Mouse (Mus musculus): ENCODE data around the gene Grrp1. TPM values are rescaled to one million over a fixed set of nuclear protein-coding genes. Genes with fewer than 3 reads are reported as not detected.
"Not testable (repeated sequence)": the region's sequence is repeated elsewhere in the genome, so short reads cannot be mapped to it uniquely, and the experiment has no call there.

Grrp1 gene
- 5.8 and 6.3 TPM in 2 replicates for polyA plus RNA-seq (2015; fragmentation: Nextera tagmentation; extraction: Ambion mirVana)

- peaks cover 46% of the 10 kb centered on the region for H3K4me1 ChIP-seq (ENCODE audit: control insufficient read depth, insufficient read depth, low read length)
- H3K27ac ChIP-seq (ENCODE audit: low read length): peak within 1 kb of the TSS; percentile 60
- H3K27me3 ChIP-seq (ENCODE audit: control insufficient read depth, insufficient read depth, low read length): peaks cover 39% of the 10 kb centered on the region
- WGBS: 5% methylated on average over 13 of the region's 13 CpGs
- H3K9me3 ChIP-seq (replicated peaks; ENCODE audit: control insufficient read depth, low read length): no peaks in the 10 kb centered on the region
- H3K36me3 ChIP-seq (ENCODE audit: control insufficient read depth, insufficient read depth): no peaks in the 10 kb centered on the region
- peak within 1 kb of the TSS; percentile 94 for H3K4me2 ChIP-seq (ENCODE audit: low read depth, low read length)
- peak within 1 kb of the TSS; percentile 43 for H3K9ac ChIP-seq (ENCODE audit: low read length)
- peak within 1 kb of the TSS; percentile 61 for H3K4me3 ChIP-seq (ENCODE audit: low read length)
- no peak for ATAC-seq (replicated peaks; ENCODE audit: extremely low read depth, insufficient read depth, low FRiP score)
Measured at GRCm38 (mm10) chr4:134253722-134254324, at the start of gene Grrp1. Gene Grrp1, minus strand, starts transcription at chr4:134254106.

GRCm38 (mm10) chr4:134302084-134302483, 48.2 kb upstream of the Grrp1 start:
- Histone ChIP-seq H3K27ac (ENCODE audit: low read length) (peak overlapping the region; percentile 72), H3K9ac (ENCODE audit: low read length) (no peak overlapping the region; the same call in 1 of the 2 replicates), H3K36me3 (ENCODE audit: control insufficient read depth, insufficient read depth) (no peaks in the 10 kb centered on the region), H3K27me3 (ENCODE audit: control insufficient read depth, insufficient read depth, low read length) (no peaks in the 10 kb centered on the region), H3K4me3 (ENCODE audit: low read length) (no peak overlapping the region), H3K9me3 (replicated peaks; ENCODE audit: control insufficient read depth, low read length) (no peaks in the 10 kb centered on the region), H3K4me2 (ENCODE audit: low read depth, low read length) (no peak overlapping the region), H3K4me1 (ENCODE audit: control insufficient read depth, insufficient read depth, low read length) (peaks cover 42% of the 10 kb centered on the region)
- WGBS: 56% methylated on average over 5 of the region's 5 CpGs
- ATAC-seq (replicated peaks; ENCODE audit: extremely low read depth, insufficient read depth, low FRiP score): no peak

DNA sequence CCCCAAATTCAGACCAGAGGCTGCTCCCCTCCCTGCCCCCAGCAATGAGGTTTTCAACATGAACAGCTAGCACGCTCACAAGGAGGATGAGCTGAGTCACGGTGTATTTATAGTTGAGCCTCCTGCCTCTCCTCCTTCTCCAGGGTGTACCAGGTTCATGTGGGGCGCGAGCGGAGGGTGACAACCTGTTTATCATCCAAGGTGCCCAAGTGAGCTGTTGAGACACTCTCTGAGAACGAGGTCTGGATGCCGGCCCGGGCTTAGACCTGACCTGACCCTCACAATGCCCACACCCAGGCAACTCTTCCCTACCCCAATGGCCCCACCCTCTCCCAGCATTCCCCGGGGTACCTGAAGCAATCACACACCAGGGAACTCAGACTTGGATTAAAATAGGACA, 46.4 kb upstream of the Grrp1 start:
- Histone ChIP-seq H3K9ac (ENCODE audit: low read length) (peak overlapping the region; percentile 35), H3K9me3 (replicated peaks; ENCODE audit: control insufficient read depth, low read length) (0 out of 2 replicates have a peak, but pooled peaks cover 3% of the 10 kb centered on the region), H3K27ac (ENCODE audit: low read length) (peak overlapping the region; percentile 91), H3K4me2 (ENCODE audit: low read depth, low read length) (peak overlapping the region; percentile 45), H3K27me3 (ENCODE audit: control insufficient read depth, insufficient read depth, low read length) (no peaks in the 10 kb centered on the region), H3K36me3 (ENCODE audit: control insufficient read depth, insufficient read depth) (no peaks in the 10 kb centered on the region), H3K4me3 (ENCODE audit: low read length) (no peak overlapping the region), H3K4me1 (ENCODE audit: control insufficient read depth, insufficient read depth, low read length) (peaks cover 34% of the 10 kb centered on the region)
- WGBS: 36% methylated on average over 9 of the region's 9 CpGs
- peak; percentile 74 for ATAC-seq (replicated peaks; ENCODE audit: extremely low read depth, insufficient read depth, low FRiP score)

- peak; percentile 74 for ATAC-seq (replicated peaks; ENCODE audit: extremely low read depth, insufficient read depth, low FRiP score)
- Histone ChIP-seq H3K27me3 (ENCODE audit: control insufficient read depth, insufficient read depth, low read length) (no peaks in the 10 kb centered on the region), H3K27ac (ENCODE audit: low read length) (peak overlapping the region; percentile 91), H3K9ac (ENCODE audit: low read length) (peak overlapping the region; percentile 52; the same call in 1 of the 2 replicates), H3K4me2 (ENCODE audit: low read depth, low read length) (peak overlapping the region; percentile 45), H3K36me3 (ENCODE audit: control insufficient read depth, insufficient read depth) (no peaks in the 10 kb centered on the region), H3K4me1 (ENCODE audit: control insufficient read depth, insufficient read depth, low read length) (peaks cover 35% of the 10 kb centered on the region), H3K9me3 (replicated peaks; ENCODE audit: control insufficient read depth, low read length) (0 out of 2 replicates have a peak, but pooled peaks cover 3% of the 10 kb centered on the region), H3K4me3 (ENCODE audit: low read length) (peak overlapping the region; percentile 15; the same call in 1 of the 2 replicates)
- 30% methylated on average over 4 of the region's 4 CpGs for WGBS
Measured at GRCm38 (mm10) chr4:134299498-134299810, 45.5 kb upstream of the Grrp1 start.

DNA sequence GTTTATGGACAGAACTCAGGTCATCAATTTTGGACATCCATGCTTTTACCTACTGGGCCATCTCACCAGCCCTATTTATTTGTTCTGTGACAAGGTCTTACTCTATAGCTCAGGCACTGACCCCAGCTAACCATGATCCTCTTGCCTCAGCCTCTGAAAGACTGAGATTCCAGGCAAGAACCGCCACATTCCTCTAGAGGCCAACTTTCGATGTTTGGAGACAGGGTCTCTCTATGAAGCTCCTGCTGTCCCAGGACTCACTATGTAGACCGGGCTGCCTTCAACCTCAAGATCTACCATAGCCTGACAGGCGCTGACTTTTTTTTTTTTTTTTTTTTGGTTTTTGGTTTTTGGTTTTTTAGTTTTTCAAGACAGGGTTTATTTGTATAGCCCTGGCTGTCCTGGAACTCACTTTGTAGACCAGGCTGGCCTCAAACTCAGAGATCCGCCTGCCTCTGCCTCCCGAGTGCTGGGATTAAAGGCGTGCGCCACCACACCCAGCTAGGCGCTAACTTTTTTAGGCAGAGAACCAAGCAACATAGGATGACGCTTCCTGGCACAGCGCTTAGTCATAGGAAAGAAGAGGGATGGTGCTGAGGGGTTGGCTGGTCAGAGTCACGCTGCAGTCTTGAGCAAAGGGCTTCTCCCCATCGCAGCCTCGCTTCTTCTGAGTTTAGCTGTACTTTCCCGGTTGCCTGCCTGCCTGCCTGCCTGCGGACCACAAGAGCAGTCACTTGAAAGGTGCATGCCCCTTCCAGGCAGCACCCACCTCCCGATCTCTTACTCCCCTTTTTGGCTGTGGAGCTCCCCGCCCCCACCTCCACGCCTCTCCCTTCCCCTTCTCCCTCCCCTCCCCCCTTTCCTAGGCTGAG, 45.0 kb upstream of the Grrp1 start:
- H3K9me3 ChIP-seq (replicated peaks; ENCODE audit: control insufficient read depth, low read length): 0 out of 2 replicates have a peak, but pooled peaks cover 3% of the 10 kb centered on the region
- peak overlapping the region; percentile 52 for H3K9ac ChIP-seq (ENCODE audit: low read length)
- H3K36me3 ChIP-seq (ENCODE audit: control insufficient read depth, insufficient read depth): no peaks in the 10 kb centered on the region
- peak overlapping the region; percentile 91 for H3K27ac ChIP-seq (ENCODE audit: low read length)
- ATAC-seq (replicated peaks; ENCODE audit: extremely low read depth, insufficient read depth, low FRiP score): no peak
- 57% methylated on average over 19 of the region's 19 CpGs for WGBS
- H3K4me3 ChIP-seq (ENCODE audit: low read length): peak overlapping the region; percentile 15; the same call in 1 of the 2 replicates
- peak overlapping the region; percentile 45 for H3K4me2 ChIP-seq (ENCODE audit: low read depth, low read length)
- H3K4me1 ChIP-seq (ENCODE audit: control insufficient read depth, insufficient read depth, low read length): peaks cover 40% of the 10 kb centered on the region
- no peaks in the 10 kb centered on the region for H3K27me3 ChIP-seq (ENCODE audit: control insufficient read depth, insufficient read depth, low read length)

- H3K4me3 ChIP-seq (ENCODE audit: low read length): no peak overlapping the region
- H3K27ac ChIP-seq (ENCODE audit: low read length): no peak overlapping the region
- 93% methylated on average over 8 of the region's 8 CpGs for WGBS
- no peaks in the 10 kb centered on the region for H3K36me3 ChIP-seq (ENCODE audit: control insufficient read depth, insufficient read depth)
- no peak for ATAC-seq (replicated peaks; ENCODE audit: extremely low read depth, insufficient read depth, low FRiP score)
- 0 out of 2 replicates have a peak, but pooled peaks cover 3% of the 10 kb centered on the region for H3K9me3 ChIP-seq (replicated peaks; ENCODE audit: control insufficient read depth, low read length)
- no peak overlapping the region for H3K9ac ChIP-seq (ENCODE audit: low read length)
- H3K4me1 ChIP-seq (ENCODE audit: control insufficient read depth, insufficient read depth, low read length): peaks cover 46% of the 10 kb centered on the region
- H3K27me3 ChIP-seq (ENCODE audit: control insufficient read depth, insufficient read depth, low read length): no peaks in the 10 kb centered on the region
- H3K4me2 ChIP-seq (ENCODE audit: low read depth, low read length): no peak overlapping the region
Measured at GRCm38 (mm10) chr4:134297369-134297768, 43.5 kb upstream of the Grrp1 start.

- peaks cover 47% of the 10 kb centered on the region for H3K4me1 ChIP-seq (ENCODE audit: control insufficient read depth, insufficient read depth, low read length)
- no peaks in the 10 kb centered on the region for H3K27me3 ChIP-seq (ENCODE audit: control insufficient read depth, insufficient read depth, low read length)
- H3K9ac ChIP-seq (ENCODE audit: low read length): no peak overlapping the region
- ATAC-seq (replicated peaks; ENCODE audit: extremely low read depth, insufficient read depth, low FRiP score): no peak
- 0 out of 2 replicates have a peak, but pooled peaks cover 3% of the 10 kb centered on the region for H3K9me3 ChIP-seq (replicated peaks; ENCODE audit: control insufficient read depth, low read length)
- no peak overlapping the region for H3K4me3 ChIP-seq (ENCODE audit: low read length)
- 89% methylated on average over 4 of the region's 4 CpGs for WGBS
- H3K27ac ChIP-seq (ENCODE audit: low read length): no peak overlapping the region
- H3K36me3 ChIP-seq (ENCODE audit: control insufficient read depth, insufficient read depth): no peaks in the 10 kb centered on the region
- H3K4me2 ChIP-seq (ENCODE audit: low read depth, low read length): no peak overlapping the region
Measured at GRCm38 (mm10) chr4:134296523-134296922, 42.6 kb upstream of the Grrp1 start.

- H3K4me2 ChIP-seq (ENCODE audit: low read depth, low read length); H3K27ac ChIP-seq (ENCODE audit: low read length); H3K9ac ChIP-seq (ENCODE audit: low read length); H3K4me3 ChIP-seq (ENCODE audit: low read length); H3K27me3 ChIP-seq (ENCODE audit: control insufficient read depth, insufficient read depth, low read length); ATAC-seq (replicated peaks; ENCODE audit: extremely low read depth, insufficient read depth, low FRiP score); H3K36me3 ChIP-seq (ENCODE audit: control insufficient read depth, insufficient read depth); H3K9me3 ChIP-seq (replicated peaks; ENCODE audit: control insufficient read depth, low read length): not testable (repeated sequence)
- 86% methylated on average over 4 of the region's 4 CpGs for WGBS
- peaks cover 47% of the 10 kb centered on the region for H3K4me1 ChIP-seq (ENCODE audit: control insufficient read depth, insufficient read depth, low read length)
Measured at GRCm38 (mm10) chr4:134296096-134296495, 42.2 kb upstream of the Grrp1 start.

- Histone ChIP-seq H3K4me2 (ENCODE audit: low read depth, low read length) (peak overlapping the region; percentile 63), H3K4me3 (ENCODE audit: low read length) (peak overlapping the region; percentile 27), H3K4me1 (ENCODE audit: control insufficient read depth, insufficient read depth, low read length) (peaks cover 30% of the 10 kb centered on the region), H3K9me3 (replicated peaks; ENCODE audit: control insufficient read depth, low read length) (0 out of 2 replicates have a peak, but pooled peaks cover 3% of the 10 kb centered on the region), H3K27me3 (ENCODE audit: control insufficient read depth, insufficient read depth, low read length) (no peaks in the 10 kb centered on the region), H3K27ac (ENCODE audit: low read length) (peak overlapping the region; percentile 97), H3K9ac (ENCODE audit: low read length) (peak overlapping the region; percentile 53), H3K36me3 (ENCODE audit: control insufficient read depth, insufficient read depth) (no peaks in the 10 kb centered on the region)
- peak; percentile 95 for ATAC-seq (replicated peaks; ENCODE audit: extremely low read depth, insufficient read depth, low FRiP score)
- WGBS: 25% methylated on average over 9 of the region's 9 CpGs
Measured at GRCm38 (mm10) chr4:134293692-134294163, 39.8 kb upstream of the Grrp1 start.

All from heart, embryonic 16.5 days (tissue).